Mouse (Mus musculus): ENCODE measurements at regions not wholly inside any gene's neighbourhood (a gene's known extent, or its start where the extent isn't known, plus 50 kb on each side); places are given as distances from the start of the nearest gene placed in this dataset.
A peak's percentile ranks its signal among the peaks of the same experiment; 100 is the strongest.

- no peak for DNase-seq (ENCODE audit: extremely low spot score)
Observed at GRCm38 (mm10) chr13:60007031-60007430, 170.1 kb downstream of the Gas1 start.

DNA sequence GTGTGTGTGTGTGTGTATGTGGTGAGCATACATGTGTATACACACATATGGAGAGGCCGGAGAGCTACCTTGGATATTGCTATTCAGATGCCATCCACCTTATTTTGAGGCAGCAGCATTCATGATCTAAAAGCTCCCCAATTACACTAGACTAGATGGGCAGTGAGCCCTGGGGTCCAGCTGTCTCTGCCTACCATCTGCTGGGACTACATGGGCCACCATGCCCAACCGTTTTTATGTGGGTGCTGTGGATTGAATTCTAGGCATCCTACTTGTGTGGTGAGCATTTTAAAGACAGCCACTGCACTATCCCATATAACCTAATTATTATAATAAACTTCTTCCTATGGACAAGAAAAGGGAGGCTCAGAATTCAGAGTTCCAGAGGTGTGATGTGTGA, 172.6 kb downstream of the Gas1 start:
- DNase-seq (ENCODE audit: extremely low spot score) = no peak

- DNase-seq (ENCODE audit: extremely low spot score) = no peak
Observed at GRCm38 (mm10) chr13:60002098-60002497, 175.1 kb downstream of the Gas1 start.

GRCm38 (mm10) chr13:60001637-60002036, 175.5 kb downstream of the Gas1 start:
- DNase-seq (ENCODE audit: extremely low spot score) = no peak

DNA sequence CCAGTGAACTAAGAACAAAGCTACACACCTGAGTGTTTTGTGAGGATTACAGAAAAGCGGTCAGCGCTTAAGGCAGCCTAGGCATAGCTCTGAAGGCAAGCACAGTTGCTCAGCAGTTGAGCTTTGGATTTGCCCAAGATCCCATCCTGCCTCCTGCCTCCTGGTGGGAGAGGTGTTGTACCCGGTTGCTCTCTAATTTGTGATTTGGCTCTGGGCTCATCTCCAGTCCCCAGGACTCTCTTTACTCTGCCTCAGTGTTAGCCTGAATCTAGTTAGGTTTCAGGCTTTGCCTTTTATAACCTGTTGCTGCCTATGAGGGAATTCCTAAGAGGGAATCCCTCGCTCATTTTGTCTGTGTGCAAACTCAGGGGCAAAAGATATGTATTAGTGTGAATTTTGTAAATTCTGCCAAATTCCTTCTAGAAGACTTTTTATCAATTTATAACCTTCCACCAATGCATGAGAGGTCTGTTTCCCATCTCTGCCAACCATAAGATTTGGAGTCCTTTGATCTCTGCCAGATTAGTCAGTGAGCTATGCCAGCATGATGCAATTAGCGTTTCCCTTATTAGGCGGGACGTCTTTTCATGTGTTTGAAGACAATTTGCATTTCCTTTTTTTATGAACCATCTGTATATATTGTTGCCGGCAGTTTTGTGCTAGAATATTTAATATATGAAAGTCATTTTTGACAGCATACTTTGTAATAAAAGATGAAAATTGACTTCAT, 176.4 kb downstream of the Gas1 start:
- no peak for DNase-seq (ENCODE audit: extremely low spot score)

DNA sequence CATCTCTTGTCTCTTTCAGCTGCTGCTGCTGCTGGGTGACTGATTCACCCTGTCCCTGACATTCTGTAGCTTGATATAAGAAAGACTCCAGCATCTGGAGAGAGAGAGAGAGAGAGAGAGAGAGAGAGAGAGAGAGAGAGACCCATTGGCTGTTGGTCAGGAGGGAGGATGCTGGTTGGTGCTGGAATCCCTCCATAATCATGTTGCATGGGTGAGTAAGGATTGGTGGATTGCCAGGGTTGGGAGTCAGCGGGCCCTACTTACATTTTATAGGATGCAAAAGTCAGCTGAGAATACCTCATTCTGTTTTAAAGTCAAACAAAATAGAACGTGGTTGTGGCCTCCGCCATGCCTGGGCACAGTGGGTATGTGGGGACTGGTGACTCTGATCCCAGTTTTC, 174.5 kb upstream of the Tut7 start:
- DNase-seq (ENCODE audit: extremely low spot score) = no peak

GRCm38 (mm10) chr13:59996146-59996814, 173.3 kb upstream of the Tut7 start:
- no peak for DNase-seq (ENCODE audit: extremely low spot score)

- DNase-seq (ENCODE audit: extremely low spot score) = peak; percentile 50
Observed at GRCm38 (mm10) chr13:59992780-59993501, 170.0 kb upstream of the Tut7 start.

DNA sequence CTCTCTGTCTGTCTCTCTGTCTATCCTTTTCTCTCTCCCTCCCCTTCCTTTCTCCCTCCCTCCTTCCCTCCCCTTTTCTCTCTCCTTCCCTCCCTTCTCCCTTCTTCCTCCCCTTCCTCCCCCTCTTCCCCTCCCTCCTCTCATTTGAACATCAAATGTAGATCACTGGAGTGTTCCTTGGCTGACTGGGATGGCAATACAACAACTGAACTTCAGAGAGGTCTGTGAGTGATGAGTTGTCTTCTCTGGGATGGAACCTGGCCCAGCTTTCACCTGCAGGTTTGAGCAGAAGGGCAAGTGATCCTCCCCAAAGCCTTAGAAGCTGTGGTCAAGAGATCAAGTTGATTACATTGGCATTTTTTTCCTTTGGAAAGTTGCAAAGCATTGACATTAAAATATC, 169.4 kb upstream of the Tut7 start:
- DNase-seq (ENCODE audit: extremely low spot score) = peak; percentile 28

- peak; percentile 62 for DNase-seq (ENCODE audit: extremely low spot score)
Observed at GRCm38 (mm10) chr13:59990402-59991280, 167.7 kb upstream of the Tut7 start.

DNA sequence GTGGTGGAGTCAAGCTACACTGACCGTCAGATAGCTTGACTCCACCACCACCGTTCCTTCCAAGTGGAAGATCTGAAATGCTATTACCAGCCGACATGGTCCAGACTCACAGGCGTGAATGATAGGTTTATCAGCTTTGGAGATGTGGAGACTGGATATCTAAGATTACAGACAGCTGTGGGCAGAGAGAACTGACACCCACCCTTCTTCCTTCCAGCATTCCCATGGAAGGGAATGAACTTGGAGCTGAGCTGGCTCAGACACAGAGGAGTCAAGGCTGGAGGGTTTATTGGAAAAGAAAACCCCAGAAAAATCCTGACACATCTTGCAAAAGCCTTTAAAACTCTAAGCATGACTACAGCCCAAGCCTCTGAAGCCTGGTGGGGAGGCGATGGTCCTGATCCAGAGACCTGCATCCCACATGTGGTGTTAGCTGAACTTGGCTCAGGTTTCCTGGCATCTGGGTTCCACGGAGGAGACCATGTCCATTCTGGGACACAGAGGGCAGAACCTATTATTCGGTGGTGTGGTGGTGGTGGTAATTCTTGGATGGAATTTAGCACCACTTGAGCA, 165.5 kb upstream of the Tut7 start:
- no peak for DNase-seq (ENCODE audit: extremely low spot score)

- DNase-seq (ENCODE audit: extremely low spot score) = no peak
Observed at GRCm38 (mm10) chr13:59976425-59976824, 153.5 kb upstream of the Tut7 start.

- peak; percentile 21 for DNase-seq (ENCODE audit: extremely low spot score)
Observed at GRCm38 (mm10) chr13:59972093-59972427, 149.1 kb upstream of the Tut7 start.

GRCm38 (mm10) chr13:59971231-59972092, 148.5 kb upstream of the Tut7 start:
- DNase-seq (ENCODE audit: extremely low spot score) = peak; percentile 73

DNA sequence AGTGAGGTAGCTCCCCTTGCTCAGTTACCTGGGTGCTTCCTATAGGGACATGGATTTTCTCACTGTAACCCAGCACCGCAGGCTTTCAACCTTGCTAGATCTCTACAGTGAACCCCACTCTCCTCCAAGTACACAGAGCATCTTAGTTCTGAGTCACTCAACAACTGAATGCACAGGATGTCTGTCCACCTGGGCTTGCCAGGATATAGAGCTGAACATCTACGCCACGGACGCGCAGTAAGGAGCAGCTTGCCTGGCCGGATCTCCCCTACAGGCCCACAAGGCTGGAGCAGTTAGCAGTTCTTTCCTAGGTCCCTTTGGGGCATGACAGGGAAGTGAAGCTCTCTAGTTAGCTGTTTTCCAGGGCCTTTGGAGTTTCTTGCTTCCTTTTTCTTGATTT, 147.5 kb upstream of the Tut7 start:
- DNase-seq (ENCODE audit: extremely low spot score) = peak; percentile 27

DNA sequence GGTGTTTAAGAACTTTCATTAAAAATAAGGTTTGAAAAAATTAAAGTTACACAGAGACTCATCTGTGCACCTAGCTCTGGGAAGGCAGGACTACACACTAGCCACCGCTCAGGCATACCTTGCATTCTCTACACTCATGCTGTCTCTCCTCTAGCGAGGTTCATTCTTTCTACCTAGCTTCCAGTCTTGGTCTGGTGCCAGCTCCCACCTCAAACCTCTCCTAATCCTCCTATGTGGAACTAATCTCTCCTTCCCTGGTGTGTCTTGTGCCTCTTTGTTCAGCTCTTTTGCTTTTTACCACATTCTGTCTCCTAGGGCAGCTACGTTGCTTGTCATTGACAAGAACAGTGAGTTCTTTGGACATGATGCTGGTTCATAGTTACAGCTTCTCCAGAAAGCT, 146.5 kb upstream of the Tut7 start:
- DNase-seq (ENCODE audit: extremely low spot score) = no peak

GRCm38 (mm10) chr13:59968584-59969240, 145.8 kb upstream of the Tut7 start:
- DNase-seq (ENCODE audit: extremely low spot score) = no peak

DNA sequence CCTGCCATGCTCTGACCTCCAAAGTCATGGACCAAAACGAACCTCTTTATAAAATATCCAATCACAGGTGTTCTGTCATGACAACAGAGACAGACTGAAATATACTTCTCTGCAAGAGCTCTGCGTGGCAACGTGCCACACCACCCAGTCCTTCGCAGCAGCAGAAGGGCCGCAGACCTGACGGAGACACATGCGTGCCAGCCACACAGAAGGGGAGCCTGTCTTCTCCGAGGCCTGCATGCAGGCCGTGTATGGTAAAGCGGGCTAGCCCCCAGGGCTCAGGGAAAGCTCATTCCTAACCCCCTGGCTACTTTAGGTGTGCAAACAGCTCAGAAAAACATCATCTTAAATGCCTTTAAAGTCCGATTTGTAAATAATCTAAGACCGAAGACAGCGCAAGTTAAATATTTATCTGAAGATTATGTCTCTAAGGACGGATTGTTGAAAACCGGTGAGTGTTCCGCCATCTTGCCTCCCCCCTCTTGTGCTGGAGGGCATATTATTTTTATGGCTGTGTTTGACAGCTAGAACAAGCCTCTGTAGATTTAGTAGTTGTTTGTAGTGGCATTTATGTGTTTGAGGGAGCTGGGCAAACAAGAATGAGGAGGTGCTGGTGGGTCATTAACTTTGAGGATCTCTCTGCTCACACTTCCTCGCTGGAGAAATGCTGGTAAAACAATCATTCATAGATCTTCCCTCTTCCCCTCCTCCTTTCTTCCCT, 143.7 kb upstream of the Tut7 start:
- DNase-seq (ENCODE audit: extremely low spot score) = no peak

GRCm38 (mm10) chr13:59964981-59965380, 142.0 kb upstream of the Tut7 start:
- DNase-seq (ENCODE audit: extremely low spot score) = no peak
